Mouse (Mus musculus) gastrocnemius, adult 8-10 months (tissue): ENCODE measurements around the gene Dnah3. TPM values are rescaled to one million over a fixed set of nuclear protein-coding genes. Genes with fewer than 3 reads are reported as not detected.

Source experiments
- DNase-seq, 2 experiments: peaks; one replicate each; pipeline ENCODE4 v3.0.0; 2022; ENCODE audit warnings: low spot score in 2 of 2
- total RNA-seq, 4 experiments: library from RNA; stranded (reverse); gene quantifications; 2 replicates each; pipeline ENCODE4 v1.2.4; 2022

The Dnah3 gene
- total RNA-seq, 4 experiments from 2014 or later, result 0.02 to 0.08 (median 0.04) TPM

DNA sequence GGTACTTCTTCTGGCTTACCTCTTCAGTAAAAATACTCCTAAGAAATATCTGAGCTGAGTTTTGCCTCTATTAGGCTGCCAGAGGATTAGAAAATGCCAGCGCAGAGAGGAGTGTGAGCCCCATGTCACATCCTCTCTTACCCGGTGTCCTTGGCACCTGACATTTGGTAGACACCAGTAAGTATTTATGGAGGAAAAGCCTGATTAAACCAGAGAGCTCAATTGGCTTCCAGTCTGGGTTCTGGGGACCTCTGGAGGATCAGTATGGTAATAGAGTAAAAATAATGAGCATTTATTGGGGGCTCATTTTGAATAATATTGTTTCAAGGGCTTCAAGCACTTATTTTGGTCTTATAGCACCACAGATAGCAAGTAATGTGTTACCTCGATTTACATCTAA is 39.6 kb downstream of the Dnah3 start:
- DNase-seq, result no peak

DNA sequence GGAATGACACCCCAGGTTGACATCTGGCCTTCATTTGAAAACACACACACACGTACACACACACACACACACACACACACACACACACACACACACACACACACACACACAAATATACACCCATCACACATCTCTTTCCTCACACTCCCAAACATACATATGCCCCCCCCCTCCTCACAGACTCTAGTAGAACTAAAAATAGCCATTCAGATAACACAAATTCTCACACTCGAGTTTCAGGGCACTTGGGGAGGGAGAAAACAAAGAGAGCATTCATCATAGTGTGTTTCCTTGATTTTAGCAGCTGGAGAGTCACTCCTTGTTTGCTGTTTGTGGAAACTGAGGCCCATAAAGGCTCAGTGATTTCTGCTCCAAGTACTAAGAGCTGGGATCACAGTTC is 41.1 kb downstream of the Dnah3 start:
- no peak for DNase-seq

GRCm38 (mm10) chr7:120050447-120050846 is 44.6 kb downstream of the Dnah3 start:
- peak; percentile 48 to 50 for DNase-seq

DNA sequence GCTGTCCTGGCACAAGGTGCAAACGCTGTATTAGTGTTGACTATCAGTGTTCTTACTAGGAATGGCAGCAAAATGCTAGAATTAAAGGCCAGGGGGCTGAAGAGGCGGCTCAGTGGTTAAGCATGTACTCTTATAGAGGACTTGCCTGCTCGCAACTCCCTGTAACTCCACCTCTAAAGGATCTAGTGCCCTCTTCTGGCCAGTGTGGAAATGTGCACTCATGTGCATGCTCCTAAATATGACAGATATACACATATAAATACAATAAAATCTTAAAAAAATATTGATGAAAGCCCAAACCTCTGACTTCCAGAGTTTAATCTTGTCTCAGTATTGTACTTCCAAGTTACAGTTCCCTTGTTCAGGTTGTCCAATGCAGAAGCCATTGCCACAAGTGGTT is 51.1 kb downstream of the Dnah3 start:
- DNase-seq, result no peak

- no peak for DNase-seq
Measured at GRCm38 (mm10) chr7:120036422-120036821, 58.7 kb downstream of the Dnah3 start.

- no peak for DNase-seq
Measured at GRCm38 (mm10) chr7:120034996-120035395, 60.1 kb downstream of the Dnah3 start.

DNA sequence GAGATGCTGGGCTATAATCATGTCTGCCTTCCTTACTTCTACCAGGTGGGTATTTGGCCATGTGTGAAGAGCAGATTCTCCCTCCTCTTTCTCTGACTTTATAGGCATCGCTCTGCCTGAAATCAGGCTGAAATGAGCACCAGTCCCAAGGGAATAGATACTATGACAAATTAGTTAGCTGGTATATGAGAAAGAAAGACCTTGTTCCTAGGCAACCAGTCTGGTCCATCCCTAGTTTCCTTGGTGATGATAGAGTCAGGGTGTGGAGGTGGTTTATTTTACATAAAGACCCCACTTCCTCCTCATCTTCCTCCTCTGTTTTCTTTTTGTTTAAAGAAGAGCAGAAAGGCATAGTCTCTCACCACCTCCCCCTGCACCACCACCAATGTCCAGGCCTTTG is 60.5 kb downstream of the Dnah3 start:
- no peak for DNase-seq

DNA sequence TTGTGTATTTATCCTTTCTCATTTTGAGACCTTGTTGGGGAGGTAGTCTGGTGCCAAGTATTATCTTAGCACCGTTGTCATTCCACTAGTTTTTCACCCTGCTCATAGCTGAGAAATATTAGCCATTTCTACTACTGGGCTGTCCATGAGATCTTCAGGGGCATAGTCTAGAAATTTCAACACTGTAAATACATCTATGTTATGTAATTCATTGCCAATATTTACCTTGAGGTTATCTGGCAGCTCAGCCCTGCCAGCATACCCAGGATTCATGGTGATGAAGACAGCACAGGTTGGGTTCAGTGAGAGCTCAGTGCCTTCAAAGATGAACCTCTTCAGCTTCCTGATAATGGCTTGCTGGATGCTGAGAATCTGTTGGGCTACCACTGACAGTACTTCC is 66.4 kb downstream of the Dnah3 start:
- DNase-seq, result no peak

GRCm38 (mm10) chr7:119997066-119997465 is 98.0 kb downstream of the Dnah3 start:
- DNase-seq, result no peak

GRCm38 (mm10) chr7:119985279-119985912 is 109.7 kb downstream of the Dnah3 start:
- DNase-seq, result peak in 1 of 2 experiments; percentile 5

- no peak for DNase-seq
Measured at GRCm38 (mm10) chr7:119980170-119980569, 114.9 kb downstream of the Dnah3 start.

DNA sequence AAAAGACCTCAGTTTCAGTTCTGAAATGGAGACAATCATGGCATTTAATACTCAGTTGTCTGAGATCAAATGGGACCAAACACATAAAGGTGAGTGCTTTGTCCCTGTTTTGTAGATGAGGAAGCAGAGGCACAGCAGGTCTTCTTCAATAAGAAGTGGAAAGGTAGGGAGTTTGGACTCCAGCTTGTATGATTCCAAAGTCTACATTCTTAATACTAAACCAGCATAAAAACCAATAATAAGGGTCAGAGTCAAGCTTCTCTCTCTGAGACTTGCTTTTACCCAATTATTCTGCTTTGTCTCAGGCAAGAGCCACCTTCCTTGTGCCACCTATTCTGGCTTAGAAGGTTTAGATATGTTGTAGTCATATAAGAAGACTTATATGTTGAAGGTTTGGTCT is 116.5 kb downstream of the Dnah3 start:
- no peak for DNase-seq

GRCm38 (mm10) chr7:119977574-119977973 is 117.5 kb downstream of the Dnah3 start:
- no peak for DNase-seq

GRCm38 (mm10) chr7:119976256-119976655 is 118.8 kb downstream of the Dnah3 start:
- no peak for DNase-seq

GRCm38 (mm10) chr7:119974214-119974613 is 120.9 kb downstream of the Dnah3 start:
- no peak for DNase-seq

GRCm38 (mm10) chr7:119969320-119969719 is 125.8 kb downstream of the Dnah3 start:
- no peak for DNase-seq

- no peak for DNase-seq
Measured at GRCm38 (mm10) chr7:119965651-119966395, 129.3 kb downstream of the Dnah3 start.

DNA sequence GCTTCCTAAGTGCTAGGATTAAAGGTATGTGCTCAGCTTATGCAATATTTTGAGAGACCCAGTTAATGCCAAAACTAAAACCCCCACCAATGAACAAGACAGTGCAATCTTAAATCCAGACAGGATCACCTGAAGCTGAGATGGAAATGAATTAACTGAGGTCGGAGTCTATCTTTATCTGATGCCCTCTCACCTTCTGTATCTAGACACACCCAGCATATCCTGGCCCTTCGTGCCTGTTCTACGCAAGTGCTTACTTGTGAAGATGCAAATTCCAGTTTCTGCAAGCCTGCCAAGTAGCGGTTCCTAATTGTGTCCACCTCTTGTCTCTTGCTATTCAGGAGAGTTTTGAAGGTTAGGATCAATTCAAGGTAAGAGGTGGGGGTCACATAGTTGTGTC is 129.9 kb downstream of the Dnah3 start:
- DNase-seq, result no peak

DNA sequence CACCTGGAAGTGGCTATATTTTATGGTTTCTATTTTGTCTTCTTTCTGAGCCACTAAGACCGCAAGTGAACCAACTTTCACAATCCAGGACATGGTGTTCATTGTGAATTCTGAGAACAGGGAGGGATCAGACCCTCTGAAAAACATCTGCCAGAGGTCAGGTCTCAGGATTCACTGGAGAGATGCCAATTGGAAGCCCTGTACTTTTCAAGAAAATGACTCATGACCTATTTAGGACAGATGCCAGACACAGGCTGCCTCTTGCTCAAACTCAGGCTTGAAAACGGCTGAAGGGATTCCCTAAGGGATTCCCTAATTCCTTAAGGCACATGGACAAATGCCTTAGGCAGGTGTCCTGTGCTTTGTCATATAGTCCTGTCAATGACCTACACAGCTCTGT is 134.0 kb downstream of the Dnah3 start:
- peak; percentile 55 to 58 for DNase-seq

DNA sequence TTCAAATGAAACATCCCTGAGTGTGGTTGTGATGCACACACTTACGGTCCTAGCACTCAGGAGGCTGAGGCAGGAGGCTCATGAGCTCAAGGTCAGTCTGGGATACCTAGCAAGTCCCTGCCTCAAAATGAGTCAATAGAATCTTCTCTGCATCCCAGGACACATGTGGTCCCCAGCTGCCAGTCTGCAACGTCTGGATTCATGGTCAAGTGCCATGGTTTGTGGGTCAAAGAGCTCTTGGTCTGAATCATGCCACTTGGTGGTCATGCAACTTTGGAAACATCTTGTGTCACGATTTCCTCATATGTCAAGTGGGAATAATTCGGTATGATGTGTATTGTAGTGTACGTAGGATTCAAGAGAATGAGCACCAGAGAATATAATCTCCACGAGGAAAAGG is 134.5 kb downstream of the Dnah3 start:
- DNase-seq, result no peak

DNA sequence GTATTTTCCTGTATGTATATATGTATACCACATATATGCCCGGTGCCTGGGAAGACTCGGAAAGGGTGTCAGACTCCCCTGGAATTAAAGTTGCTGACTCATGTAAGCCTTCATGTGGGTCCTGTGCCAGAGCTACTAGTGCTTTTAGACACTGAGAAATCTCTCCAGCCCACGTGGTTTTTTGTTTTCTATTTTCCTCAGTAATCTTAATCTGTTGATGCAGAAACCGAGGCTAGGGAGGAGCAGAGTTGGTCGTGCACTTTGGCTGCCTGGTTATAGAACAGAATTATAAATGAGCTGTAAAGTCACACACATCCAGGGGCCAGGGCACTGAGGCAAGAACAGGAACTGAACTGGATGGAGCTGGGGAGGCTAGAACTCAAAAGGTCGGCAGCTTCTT is 135.1 kb downstream of the Dnah3 start:
- no peak for DNase-seq

DNA sequence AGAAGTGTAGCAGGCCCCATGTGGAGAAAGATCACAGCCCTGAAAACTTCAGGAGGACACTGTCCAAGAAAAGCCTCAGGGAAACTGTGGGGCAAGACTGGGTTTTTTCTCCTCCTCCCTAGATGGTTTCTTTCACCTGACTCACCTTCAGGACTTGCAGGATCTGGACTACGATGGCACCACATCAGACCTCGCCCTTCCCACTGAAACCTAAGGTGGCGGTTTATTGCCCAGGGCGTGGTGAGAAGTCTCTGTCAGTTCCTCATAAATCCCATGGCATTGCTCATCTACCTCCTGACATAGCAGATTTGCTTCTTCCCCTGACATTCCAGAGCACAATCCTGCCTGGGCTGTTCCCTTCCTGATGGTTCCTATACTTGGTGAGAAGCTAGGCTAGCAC is 135.6 kb downstream of the Dnah3 start:
- DNase-seq, result no peak

DNA sequence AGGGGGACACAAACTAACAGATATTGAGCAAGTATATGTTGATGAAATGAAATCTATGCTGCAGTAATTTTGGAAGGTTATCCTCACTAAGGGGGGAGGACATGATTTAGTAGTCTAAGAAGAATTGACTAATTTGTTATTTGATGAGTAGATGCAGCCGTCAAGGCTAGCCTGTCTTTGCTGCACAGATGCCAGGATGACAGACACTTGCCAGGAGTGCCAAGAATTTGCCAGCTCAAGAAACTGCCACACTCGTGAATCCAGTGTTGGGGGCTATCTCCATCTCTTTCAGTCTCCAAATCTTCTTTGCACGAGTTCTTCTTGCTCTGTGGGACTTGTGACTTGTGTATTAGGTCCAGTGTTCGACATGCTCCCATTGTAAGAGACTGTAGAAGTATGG is 136.0 kb downstream of the Dnah3 start:
- no peak for DNase-seq
